Mouse (Mus musculus) monocyte, adult 5-6 weeks (primary cell): ENCODE results near the gene Cyth2. TPM values are rescaled to one million over a fixed set of nuclear protein-coding genes. Genes with fewer than 3 reads are reported as not detected.

ENCODE experiments used
- ATAC-seq: fragments of 153-309, 156-312 bp; replicated peaks from 2 replicates; pipeline ENCODE4 v1.8.0; 2017; ENCODE audit warnings: mild to moderate bottlenecking; ENCODE audit not compliant: low TSS enrichment, insufficient number of reproducible peaks, severe bottlenecking, poor library complexity, low FRiP score
- total RNA-seq: library from RNA; stranded (forward); fragments of 200-1000, 200-491, 200-594 nt; gene quantifications from 3 replicates; pipeline ENCODE4 v1.2.3, GENCODE M21; 2017

Gene Cyth2
- total RNA-seq, 1 experiment from 2014 or later: 59.2 TPM

DNA sequence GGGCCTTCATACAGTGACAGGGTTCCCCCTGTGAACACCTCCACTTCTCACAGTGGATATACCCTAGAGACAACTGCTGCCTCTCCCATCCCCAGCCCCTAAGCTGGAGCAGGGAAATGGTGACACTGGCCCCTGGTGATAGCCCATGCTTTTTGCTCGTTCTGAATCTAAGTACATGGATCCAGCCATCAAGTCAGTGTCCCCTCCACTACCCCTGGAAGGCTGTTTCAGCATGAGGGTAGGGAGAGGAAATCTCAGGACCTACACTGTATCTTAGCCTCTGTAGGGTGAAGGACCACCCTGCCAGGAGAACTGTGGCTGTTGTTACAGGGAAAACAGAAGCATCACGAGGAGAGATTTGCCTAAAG is 1.6 kb upstream of the Cyth2 start:
- ATAC-seq: no peak

GRCm38 (mm10) chr7:45815323-45815983 is 1.1 kb upstream of the Cyth2 start:
- ATAC-seq: no peak

DNA sequence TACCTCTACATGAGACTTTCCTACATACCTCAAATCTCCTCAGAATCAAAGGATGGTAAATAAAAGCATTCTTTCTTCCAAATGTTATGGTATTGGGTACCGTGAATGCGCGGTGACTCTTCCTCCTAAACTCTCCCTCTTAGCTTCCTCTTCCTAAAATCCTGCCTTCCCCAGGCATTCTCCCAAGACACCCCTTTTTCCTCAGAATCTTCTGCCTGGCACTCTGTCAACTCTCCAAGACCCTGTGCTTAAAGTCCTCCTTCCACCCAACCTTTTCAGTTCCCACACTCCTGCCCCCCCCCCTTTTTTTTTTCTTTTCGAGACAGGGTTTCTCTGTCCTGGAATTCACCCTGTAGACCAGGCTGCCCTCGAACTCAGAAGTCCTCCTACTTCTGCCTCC is 460 bp upstream of the Cyth2 start:
- ATAC-seq: no peak

DNA sequence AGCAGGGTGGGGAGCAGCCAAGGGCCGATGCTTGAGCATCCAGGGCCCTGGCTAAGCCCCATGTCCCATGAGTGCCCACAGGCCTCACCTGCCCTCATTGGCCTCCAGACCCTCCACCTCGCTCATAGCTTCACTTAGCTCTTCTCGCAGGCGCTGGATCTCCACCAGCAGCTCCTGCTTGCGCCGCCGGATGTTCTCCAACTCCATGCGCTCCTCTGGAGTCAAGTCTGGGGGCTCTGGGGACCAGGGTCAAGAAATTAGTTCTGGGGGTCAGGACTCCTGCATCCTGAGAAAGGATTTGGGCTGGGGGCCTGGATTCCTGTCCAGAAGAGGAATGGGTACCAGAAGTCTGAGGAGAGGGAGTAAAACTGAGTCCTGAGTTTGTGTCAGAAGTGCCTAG is 1.5 kb downstream of the Cyth2 start:
- ATAC-seq: no peak

DNA sequence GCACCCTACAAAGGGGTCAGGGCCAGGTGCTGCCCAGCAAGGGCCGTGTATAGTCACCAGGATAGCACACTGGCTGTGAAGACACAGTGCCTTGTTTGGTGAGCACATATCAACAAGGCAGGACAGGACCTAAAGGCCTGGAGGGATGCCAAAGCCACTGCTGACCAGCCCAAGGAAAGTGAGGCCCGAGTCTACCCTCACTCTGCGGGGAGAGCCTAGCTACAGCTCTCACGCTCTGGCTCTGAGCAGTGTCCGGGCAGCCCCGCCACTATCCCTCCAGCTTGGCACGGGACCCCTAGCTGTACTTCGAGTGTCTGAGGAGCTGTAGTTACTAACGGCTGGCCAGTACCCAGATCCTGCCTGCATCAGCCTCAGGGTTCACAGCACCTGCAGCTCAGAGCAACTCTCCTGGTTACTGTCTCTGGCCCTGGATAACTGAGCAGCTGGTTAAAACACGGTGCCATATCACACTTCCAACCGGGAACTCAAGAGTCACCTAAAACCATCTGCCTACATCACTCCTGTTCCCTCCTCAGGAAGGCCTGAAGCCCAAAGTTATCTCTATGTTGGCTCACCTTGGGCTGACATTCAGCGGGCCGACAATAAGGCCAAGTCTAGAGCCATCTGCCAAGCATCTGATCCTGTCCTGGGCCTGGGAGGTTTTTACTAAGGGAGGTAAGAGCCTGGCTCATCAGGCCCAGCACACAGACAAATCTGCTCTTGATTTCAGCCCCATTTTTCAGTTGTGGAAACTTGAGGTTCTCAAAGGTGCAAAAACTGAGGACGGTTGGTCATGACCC is 4.9 kb downstream of the Cyth2 start:
- no peak for ATAC-seq

DNA sequence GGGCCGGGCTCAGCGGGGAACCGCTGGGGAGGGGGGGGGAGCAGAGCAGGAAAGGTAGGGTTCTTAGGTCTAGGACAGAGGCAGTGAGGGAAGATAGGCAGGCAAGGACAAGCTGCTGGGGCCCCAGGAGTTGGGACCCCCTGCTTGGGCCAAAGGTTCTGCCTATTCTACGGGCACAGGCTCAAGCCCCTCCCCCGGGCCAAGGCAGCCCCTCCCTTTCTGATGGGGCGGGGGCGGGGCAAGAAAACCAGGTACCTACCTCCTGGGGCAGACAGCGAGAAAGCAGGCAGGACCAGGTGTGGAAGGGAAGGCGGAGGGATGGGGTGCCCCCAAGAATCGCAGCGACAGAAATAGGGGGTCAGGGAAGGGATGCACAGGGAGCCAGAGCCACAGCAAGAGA is 5.9 kb downstream of the Cyth2 start:
- no peak for ATAC-seq

GRCm38 (mm10) chr7:45805941-45806340 is 8.4 kb downstream of the Cyth2 start:
- no peak for ATAC-seq

- no peak for ATAC-seq
Measured at GRCm38 (mm10) chr7:45802551-45802950, 11.8 kb downstream of the Cyth2 start.

DNA sequence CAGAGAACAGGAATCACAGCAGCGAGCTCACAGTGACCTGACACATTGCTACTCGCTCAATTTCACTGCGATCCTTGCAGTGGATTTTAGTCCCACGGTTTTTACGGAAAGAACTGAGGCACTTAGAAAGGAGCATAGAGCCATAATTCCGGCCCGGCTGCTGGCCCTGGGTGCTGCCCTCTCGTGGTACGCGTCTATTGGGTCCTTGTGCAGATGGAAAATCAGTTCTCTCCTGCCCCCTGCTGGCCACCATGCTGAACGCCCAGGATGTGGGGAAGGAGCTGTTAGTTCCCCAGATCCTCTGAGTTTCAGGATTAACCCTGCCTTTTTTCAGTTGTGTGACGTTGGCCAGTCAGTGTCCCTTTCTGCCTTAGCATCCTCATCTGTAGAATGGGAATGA is 13.0 kb downstream of the Cyth2 start:
- ATAC-seq: peak; percentile 91

- ATAC-seq: peak; percentile 37
Measured at GRCm38 (mm10) chr7:45800546-45801204, 13.7 kb downstream of the Cyth2 start.

- no peak for ATAC-seq
Measured at GRCm38 (mm10) chr7:45800001-45800400, 14.4 kb downstream of the Cyth2 start.

DNA sequence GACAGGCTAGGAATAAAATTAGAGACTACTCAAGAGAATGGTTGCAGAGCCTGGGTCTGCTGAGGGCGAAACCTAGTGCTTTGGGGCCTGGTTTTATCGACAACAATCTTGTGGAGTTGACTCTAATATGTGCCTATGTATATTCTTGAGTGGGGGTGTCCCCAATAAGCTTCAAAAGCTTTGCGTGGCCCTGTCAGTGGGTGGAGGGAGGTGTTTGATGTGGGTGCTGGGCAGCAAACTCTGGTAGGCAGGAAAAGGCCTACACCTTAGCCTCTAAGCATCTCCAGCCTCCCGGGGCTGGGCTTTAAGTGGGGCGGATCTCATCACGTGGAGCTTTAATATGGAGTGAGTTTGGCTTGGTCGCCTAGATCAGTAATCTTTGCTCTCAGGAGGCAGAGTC is 15.4 kb downstream of the Cyth2 start:
- ATAC-seq: no peak

- no peak for ATAC-seq
Measured at GRCm38 (mm10) chr7:45798511-45798836, 15.9 kb downstream of the Cyth2 start.

DNA sequence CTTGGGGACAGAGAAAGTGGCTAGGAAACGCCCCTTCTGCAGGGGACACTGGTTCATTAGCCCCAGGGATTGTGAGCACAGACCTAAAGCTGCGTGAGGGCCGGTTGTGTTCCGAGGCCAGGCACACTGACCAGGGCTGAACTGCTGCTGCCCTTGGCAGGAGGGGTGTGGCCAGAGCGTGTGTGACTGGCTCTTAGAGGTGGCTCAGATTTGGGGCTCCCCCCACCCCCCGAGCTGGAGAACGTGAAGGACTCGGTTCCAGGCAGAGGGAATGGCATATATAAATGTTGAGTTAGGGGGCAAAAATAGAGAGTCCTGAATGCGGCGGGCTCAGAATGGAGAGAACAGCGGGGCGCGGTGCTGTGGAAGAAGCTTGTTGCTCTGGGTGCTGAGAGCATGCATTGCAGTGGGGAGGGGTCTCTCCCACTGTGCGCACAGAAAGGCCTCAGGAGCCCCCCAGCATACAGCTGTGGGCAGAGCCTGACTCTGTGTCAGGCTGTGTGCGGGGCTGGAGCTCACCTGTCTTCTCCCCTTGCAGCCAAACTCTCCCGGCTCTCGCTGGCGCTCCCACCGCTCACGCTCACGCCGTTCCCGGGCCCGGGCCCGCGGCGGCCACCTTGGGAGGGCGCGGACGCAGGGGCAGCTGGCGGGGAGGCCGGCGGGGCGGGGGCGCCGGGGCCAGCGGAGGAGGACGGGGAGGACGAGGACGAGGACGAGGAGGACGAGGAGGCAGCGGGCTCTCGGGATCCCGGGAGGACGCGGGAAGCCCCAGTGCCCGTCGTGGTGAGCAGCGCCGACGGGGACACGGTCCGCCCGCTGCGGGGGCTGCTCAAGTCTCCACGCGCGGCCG is 16.5 kb downstream of the Cyth2 start:
- no peak for ATAC-seq

DNA sequence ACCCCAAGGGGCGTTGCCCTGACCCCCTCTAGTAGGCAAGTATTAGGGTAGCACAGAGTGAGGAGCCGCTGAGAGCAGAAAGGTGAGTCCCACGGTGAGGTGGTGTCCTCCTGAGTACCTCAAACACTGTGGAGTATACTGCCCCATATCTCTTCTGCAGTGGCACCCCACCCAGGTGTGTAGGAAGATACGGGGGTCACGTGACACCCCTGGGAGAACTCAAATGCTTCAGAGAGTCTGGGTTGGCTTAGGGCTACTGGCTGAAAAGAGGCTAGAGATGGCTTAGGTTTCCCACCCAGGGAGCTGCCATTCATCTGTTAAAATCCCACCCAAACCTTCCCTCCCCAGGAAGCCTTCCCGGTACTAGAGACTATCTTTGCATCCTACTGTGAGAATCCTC is 17.4 kb downstream of the Cyth2 start:
- no peak for ATAC-seq

DNA sequence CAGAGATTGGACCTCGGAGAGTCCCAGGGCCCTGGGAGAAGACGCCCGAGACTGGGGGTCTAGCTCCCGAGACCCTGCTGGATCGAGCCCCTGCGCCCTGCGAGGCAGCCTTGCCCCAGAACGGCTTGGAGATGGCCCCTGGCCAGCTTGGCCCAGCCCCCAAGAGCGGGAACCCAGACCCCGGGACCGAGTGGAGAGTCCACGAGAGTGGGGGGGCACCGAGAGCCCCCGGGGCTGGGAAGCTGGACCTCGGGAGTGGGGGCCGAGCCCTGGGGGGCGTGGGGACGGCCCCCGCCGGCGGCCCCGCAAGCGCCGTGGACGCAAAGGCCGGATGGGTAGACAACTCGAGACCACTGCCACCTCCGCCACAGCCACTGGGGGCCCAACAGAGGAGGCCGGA is 19.4 kb downstream of the Cyth2 start:
- no peak for ATAC-seq

- ATAC-seq: no peak
Measured at GRCm38 (mm10) chr7:45793969-45794585, 20.3 kb downstream of the Cyth2 start.

DNA sequence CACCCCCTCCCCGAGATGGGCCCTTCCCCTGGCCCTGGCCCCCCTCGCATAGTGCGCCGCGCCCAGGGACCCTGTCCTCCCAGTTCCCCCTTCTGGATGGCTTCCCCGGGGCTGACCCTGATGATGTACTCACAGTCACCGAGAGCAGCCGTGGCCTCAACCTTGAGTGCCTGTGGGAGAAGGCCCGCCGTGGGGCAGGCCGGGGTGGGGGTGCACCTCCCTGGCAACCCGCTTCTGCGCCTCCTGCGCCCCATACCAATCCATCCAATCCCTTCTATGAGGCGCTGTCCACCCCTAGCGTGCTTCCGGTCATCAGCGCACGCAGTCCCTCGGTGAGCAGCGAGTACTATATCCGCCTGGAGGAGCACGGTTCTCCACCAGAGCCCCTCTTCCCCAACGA is 21.1 kb downstream of the Cyth2 start:
- ATAC-seq: no peak
